Mouse (Mus musculus) large intestine, adult 2 months (tissue): ENCODE data around the gene Gm42906. TPM values are rescaled to one million over a fixed set of nuclear protein-coding genes. Genes with fewer than 3 reads are reported as not detected.

Experiments used
- DNase-seq: peaks from one replicate; pipeline ENCODE4 v3.0.0-alpha.2; 2012; ENCODE audit warnings: low read depth, low spot score
- WGBS: fragments of 180-500 bp; shearing (Covaris S2); methylation state at CpG from one replicate; pipeline ENCODE4 v1.1.7; 2018; 5-methylcytosine and 5-hydroxymethylcytosine counted together
- polyA plus RNA-seq: library from polyadenylated mRNA; depleted of rRNA; stranded (reverse); fragments of >200 nt; gene quantifications from 2 replicates; pipeline ENCODE4 v1.2.3, GENCODE M21; 2012

Gm42906 gene
- polyA plus RNA-seq, 1 experiment: not detected

DNA sequence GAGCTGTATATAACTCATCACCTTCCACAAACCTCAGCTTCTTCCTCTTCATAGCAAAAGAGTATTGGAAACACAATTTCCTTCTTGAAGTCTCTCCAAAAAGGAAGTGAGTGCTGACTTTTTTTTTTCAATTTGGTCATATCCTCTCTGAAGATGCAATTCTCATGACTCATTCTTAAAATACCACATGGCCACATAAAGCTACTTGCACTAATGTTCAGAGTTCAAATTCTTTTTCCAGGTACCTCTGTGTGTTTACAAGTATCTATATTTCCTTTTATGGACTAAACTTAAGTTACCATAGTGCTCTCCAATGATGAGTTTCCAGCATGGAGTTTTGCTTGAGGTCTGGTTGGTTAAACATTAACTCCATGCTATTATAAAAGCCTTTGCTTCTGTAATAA is 94.8 kb downstream of the Gm42906 start:
- peak; percentile 47 for DNase-seq

DNA sequence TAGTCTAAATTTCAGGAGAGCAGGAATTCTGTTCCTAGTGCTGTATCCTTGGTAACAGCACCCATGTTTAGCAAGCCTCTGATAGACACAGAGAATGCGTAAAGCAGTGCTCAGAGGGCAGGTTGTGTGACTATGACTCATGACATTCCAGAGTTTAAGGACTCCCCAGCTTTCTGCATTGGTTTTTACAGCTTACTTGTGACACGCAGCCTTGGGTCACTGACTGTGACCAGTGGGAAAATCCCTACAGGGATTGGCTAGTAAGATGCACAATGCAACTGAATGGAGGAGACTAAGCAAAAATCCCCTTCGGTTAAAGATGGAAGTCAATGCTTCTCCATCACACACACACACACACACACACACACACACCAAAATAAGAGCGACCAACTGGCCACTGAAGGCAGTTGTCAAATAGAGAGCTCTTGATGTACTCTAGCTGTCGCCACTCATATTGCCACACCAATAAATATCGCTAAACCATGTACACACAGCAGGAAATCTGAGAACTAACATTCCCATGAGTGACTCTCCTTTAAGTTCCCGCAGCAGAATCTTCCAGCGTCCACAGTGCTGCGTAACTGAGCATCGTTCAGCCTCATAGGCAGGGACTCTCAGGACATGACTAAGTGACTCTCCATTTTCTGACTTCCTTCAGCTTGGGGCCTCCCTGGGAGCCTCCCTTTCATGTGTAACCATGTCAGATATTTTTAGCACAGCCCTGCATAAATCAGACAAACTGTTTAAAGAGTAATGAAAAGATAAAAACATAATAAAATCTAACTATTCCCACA is 112.0 kb downstream of the Gm42906 start:
- 56% methylated on average over 10 of the region's 10 CpGs for WGBS
- no peak for DNase-seq

DNA sequence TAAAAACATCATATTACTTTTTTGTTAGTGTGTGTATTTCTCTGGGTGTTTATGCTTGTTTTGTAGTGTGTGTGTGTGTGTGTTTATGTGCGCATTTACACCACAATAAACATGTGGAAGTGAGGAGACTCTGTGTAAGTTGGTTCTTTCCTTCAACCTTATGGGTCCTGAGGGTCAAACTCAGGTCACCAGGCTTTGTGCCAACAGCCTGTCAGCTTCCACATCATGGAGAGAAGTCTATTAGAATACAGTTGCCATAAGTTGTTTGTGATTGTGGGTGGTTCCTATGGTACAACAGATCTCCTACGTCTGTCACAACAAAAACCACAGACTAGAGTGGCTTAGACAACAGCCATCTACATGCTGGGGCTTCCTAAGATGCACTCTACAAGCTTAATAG is 127.7 kb downstream of the Gm42906 start:
- 78% methylated on average over 2 of the region's 2 CpGs for WGBS
- no peak for DNase-seq

DNA sequence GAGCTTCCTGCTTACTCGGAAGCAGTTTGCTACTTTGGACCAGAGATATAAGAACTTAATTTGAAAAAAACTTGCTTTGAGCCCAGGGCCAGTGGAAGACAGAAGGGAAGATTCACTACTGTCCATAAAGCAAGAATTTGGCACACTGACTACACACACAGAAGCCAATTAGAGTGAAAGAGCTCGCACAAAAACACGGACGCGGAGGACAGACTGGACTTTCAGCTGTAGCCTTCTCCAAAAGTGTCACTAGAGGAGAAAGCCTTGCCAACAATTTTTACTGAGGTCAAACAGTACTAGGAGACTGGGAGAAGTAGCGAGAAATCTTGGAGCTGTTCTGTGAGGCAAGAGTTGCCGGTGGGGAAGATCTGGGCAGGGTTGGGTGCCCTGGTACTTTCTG is 128.4 kb downstream of the Gm42906 start:
- DNase-seq: no peak
- WGBS: 66% methylated on average over 7 of the region's 7 CpGs

DNA sequence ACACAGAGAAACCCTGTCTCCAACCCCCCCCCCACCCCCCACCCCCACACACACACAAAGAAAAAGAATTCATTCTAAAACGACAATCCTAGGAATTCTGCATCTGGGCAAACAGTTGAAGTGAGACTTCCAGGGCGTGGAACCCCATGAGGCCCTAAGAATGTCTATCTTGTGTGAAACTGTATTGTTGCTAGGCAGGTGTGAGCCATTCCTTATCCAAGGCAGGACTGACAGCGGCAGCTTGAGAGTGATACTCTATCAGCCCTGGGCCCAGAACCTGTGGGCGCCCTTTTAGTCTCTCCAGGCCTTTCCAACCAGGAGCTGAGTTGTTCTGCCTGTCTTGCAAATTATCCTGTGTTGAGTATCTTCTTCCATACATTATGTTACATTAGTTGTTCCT is 129.6 kb downstream of the Gm42906 start:
- WGBS: 47% methylated on average over 4 of the region's 4 CpGs
- no peak for DNase-seq

DNA sequence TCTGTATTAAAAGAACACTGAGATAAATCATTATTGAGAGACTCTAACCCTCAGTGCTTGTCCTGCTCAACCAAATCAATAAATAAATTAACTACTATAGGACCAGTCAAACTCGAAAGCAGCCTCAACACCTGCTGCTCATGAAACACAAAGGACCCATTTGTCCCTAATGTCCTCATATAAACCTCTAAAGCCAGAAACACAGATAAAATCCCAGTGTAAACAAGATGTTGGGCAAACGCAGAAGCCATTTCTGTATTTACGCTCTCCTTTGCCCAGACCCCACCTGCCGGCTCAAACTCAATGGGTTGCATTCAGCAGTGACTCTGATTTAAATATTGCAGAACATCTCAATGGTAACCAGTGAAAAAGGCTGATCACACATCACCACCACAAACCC is 131.7 kb downstream of the Gm42906 start:
- DNase-seq: no peak
- 30% methylated on average over 4 of the region's 4 CpGs for WGBS

DNA sequence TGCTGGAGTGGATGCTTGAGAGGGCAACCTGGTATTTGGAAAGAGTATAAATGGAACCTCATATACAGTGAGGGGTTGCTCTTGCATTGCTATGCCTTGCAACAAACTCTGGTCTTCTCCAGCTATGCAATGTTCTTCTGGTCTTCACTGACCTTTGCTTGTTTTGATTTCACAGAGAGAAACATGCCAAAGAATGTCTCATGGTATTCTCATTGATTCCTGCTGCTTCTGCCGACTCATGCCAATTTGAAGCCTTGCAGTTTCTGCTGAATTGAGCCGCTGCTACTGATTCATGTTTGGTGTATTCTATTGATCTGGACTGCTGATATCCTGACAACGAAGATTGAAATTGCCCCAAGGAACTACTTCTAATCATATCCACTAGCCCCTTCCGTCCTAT is 134.4 kb downstream of the Gm42906 start:
- WGBS: 93% methylated on average over 4 of the region's 4 CpGs
- DNase-seq: no peak

DNA sequence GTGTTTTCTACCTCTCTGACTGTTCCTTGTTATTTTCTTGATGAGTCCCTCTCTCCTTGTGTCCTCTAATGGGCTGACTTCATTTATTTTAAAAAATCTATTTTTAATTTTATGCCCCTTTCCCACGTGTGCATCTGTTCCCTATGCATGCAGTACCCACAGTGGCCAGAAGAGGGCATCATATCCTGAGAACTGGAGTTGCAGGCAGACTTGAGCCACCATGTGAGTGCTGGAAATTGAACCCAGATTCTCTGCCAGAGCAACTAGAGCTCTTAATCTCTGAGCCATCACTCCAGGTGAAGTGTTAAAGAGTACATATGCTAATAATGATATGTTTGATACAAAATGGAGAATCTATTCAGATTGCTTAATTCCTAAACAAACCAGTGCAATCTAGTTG is 135.7 kb downstream of the Gm42906 start:
- no peak for DNase-seq
- 38% methylated on average over 1 of the region's 1 CpGs for whole genome bisulfite sequencing

DNA sequence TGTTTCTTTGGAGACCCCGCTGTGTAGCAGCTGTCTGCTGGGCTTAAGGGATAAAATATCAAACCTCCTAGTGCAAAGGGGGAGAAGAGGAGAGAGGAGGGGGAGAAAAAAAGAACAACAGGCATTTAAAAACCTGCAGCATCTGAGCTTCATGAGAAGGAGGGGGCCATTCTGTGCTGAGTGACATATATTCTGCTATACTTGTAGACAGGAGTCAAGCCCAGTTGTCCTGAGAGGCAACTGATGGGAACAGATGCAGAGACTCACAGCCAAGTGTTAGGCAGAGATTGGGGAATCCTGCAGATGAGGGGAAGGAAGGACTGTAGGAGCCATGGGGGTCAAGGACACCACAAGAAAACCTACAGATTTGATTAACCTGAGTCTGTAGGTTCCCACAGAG is 141.6 kb downstream of the Gm42906 start:
- DNase-seq: no peak
- WGBS: 86% methylated on average over 1 of the region's 1 CpGs

DNA sequence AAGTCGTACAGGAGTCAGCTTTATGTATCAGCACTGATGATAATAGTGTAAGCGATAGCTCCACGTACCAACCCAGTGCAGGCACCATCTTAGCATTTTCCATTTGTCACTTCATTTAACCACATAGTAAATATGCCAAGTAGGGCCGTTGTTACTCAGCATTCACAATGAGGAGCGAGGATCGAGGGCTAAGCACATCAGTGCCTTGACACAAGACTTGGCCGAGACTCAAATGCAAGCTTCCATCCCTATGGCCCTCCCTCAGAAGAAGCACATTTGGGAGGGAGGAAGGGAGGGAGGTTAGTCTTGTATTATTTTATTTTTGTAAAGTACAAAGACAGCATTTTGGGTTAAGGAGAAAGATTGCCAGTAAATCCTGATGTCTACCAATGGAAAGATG is 148.4 kb downstream of the Gm42906 start:
- WGBS: 87% methylated on average over 7 of the region's 7 CpGs
- DNase-seq: no peak

DNA sequence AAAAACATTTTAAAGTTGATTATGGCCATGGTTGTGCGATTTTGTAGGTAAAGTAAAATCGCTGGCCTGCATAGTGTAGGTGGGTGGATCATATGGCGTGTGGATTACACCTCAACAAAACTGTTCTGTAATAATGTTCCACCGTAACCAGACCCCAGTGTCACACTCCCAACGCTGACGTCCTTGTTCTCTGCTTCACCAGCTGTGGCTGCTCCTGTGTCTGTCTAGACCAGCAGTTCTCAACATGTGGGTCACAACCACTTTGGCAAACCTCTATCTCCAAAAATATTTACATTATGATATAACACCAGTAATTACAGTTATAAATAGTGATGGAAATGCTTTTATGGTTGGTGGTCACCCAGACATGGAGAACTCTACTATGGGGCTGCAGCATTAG is 150.0 kb downstream of the Gm42906 start:
- no peak for DNase-seq
- WGBS: 78% methylated on average over 6 of the region's 6 CpGs

DNA sequence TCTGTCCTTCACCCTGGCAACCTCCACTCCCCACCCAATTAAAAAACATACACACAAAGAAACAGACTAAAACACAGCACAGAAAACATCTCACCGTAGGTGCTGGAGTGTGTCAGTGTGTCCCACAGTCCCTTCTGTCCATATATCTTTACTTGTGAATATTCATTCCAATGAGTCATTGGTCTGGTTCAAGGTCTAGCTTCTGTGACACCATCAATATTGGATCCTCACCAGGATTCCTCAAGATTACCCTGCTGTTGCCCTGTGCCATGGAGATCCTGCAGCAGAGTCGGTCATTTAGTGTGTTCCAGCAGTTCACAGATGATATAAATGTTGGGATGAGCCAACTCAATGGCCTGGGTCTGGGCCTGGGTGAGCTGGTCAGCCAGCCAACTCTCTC is 152.0 kb downstream of the Gm42906 start:
- WGBS: 95% methylated on average over 2 of the region's 2 CpGs
- DNase-seq: no peak

DNA sequence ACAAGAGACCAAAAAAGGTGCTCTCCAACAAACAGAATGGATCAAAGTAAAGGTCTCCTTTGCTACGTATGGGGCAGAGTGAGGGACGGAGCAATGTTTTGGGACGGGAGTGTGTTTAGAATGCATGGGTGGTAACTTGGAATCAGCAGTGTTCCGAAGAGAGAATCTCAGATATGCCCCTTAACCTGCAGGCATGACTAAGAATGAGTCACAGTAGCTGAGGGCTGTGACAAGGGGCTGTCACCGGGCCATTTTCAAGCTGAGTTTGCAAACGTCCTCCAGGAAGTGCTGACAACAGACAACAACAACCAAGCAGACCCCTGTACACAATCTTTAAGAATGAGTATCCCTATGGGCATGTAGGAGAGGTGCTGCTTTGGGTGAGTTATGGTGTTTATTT is 153.7 kb downstream of the Gm42906 start:
- DNase-seq: no peak
- 78% methylated on average over 6 of the region's 6 CpGs for WGBS

DNA sequence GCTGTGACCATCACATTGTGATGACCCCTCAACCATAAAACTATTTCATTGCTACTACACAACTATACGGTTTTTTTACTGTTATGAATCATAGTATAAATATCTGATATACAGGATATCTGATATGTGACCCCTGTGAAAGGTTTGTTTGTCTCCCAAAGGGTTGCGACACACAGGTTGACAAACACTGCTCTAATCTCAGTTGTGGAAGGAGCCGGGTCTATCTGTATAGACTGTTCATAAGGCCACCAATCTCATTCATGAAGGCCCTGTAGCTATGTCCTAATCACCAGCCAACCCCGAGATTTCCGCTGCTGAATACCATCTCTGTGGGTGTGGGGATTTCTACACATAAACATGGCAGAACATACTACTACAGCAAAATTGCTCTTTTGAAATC is 157.1 kb downstream of the Gm42906 start:
- WGBS: 72% methylated on average over 5 of the region's 5 CpGs
- DNase-seq: no peak

DNA sequence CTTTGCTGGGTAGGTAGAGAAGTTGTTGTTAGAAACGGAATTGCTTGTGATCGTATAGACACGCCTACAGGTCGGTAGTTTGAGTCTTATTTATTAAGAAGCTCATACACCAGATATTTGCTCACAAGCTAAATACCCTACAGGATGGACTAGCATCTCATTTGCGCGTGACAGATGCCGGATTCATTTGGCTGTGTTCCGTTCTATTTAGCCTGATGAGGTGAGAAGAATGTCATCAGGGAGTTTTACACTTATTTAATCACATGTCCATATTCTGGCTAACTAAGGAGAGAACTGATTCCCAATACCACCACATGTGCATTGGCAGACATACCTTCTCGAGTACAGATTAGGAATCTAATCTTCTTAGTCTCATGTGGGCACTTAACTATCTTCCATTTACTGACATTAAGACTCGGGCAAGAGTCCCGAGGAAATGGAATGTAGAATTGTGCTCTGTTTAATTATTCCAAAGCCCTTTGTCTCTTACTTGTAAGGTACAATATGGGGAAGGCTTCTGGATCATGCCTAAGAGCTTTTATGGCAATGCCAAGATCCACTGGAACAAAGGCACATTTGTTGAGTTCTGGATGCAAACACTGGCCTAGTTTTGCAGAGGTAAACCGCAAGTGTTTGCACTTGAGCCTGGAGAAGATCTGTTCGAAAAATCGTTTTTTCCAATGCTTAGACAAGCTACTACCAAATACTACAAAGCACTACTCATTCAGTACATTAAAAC is 160.9 kb downstream of the Gm42906 start:
- WGBS: 67% methylated on average over 14 of the region's 14 CpGs
- DNase-seq: no peak

DNA sequence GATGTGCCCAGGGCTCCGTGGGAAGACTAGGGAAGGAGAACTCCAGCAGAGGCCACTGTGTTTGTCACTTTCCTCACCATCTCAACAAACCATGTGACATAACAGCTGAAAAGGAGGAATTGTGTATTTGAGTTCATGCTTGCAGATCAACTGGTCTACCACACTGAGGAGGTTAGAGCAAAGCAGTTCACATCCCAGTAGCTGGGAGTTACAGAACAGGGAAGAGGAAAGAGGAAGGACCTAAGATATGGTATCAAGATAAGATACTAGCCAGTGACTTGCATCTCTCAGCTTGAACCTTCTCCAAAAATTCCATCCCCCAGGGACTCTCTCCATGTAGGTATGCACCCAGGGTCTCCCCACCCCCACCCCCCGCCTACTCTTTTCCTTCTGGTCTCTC is 166.4 kb downstream of the Gm42906 start:
- no peak for DNase-seq
- 94% methylated on average over 2 of the region's 2 CpGs for WGBS

DNA sequence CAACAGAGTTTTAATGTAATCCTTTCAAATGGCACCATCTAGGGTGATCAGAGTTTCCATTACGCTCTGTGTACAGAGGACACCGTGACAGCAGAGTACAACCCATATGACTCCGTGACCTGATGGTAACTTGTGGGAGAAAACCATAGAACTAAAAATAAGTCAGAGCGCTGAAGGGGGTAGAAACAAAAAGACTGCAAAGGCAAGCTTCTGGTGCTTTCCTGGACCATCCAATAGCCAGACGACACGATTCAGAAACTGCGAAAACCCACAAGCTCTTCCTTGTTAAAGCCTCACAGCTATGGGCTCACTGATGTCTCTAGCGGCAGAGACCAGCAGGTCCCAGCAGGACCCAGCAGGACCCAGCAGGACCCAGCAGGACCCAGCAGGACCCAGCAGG is 175.8 kb downstream of the Gm42906 start:
- DNase-seq: no peak
- WGBS: 89% methylated on average over 8 of the region's 8 CpGs

DNA sequence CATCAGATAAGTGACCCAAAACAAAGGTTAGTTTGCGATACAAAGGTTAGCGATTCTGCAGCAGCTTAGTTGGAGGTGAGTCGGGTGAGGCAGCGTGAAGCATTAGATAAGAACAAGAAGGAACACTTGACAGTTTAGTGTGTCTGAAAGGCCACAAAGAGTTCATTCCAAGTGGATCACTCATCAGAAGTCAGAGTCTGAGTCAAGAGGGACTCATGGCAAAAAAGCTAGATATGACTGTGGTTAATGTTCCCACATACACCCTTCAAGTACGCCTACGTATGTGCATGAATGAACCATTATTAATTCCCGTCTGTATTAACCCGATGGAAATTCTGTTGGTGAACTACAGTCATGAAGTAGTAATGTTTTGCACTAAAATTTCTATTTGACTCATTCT is 176.3 kb downstream of the Gm42906 start:
- 93% methylated on average over 8 of the region's 8 CpGs for WGBS

DNA sequence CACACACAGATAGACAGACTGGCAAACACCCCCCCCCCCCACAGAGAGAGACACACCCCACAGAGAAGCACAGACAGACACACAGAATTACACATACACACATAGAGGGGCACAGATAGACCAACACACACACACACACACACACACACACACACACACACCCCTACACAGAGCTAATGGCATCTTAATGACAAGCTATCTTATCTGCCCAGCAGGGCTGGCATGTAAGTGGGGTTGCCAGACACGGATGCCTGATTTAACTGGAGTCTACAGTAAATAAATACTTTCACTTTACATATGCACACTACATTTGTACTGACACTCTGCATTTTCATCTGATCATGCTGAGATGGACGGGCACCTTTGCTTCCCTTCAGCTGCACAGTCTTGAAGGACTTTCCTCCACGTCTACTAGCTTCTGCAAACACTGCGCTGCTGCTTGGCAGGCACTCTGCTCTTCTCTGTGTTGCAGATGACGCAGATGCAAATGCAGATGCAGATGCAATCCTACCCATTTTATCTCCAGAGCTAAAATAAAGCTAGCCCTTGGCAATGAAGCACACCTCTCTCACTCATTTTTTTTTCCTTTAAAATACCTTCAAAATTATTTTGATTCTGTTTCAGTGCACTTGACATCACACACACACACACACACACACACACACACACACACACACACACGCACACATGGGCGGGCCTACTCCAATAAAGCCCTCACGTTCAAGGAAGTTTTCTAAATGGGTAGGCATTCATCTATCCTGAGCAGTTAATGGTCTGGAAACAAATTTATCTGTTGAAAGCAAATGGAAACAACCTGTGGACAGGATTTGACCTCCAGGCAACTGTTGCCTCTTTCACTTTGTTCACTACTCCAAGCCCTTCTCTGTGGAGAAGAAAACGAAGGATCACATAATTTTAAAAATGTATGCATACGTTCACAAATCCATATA is 179.0 kb downstream of the Gm42906 start:
- no peak for DNase-seq
- WGBS: 38% methylated on average over 10 of the region's 10 CpGs

More for the DNA sequence above, 176.3 kb downstream of the Gm42906 start:
- no peak for DNase-seq

DNA sequence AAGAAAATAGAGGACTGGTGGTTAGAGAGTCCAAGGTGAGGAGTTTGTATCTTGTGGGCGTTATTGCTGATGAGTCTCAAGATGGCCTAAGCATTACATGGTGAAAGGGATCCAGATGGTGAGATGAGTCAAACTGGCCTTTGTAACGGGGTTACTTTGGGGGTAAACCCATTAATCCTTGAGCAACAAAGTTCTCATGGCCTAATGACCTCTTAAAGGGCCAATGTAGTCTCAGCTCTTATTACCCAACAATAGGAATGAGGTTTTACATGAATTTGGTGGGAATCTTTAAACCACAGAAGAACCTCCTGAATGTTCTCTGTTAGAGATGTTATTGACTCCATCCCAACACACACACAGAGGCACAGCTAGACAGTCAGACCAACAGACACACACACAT is 179.9 kb downstream of the Gm42906 start:
- DNase-seq: no peak
- 72% methylated on average over 2 of the region's 2 CpGs for WGBS
